Mouse (Mus musculus) liver, adult (tissue): ENCODE measurements at regions not wholly inside any gene's neighbourhood (a gene's known extent, or its start where the extent isn't known, plus 50 kb on each side); places are given as distances from the start of the nearest gene placed in this dataset.

ENCODE experiments used
- GATA4 ChIP-seq: IDR thresholded peaks from 2 replicates; pipeline ENCODE4 v1.6.1; 2014; ENCODE audit warnings: mild to moderate bottlenecking, low read length; ENCODE audit not compliant: insufficient replicate concordance

GRCm38 (mm10) chr13:28666832-28667231 lies 286.7 kb downstream of the Sox4 start:
- TF ChIP-seq GATA4 = no peak

DNA sequence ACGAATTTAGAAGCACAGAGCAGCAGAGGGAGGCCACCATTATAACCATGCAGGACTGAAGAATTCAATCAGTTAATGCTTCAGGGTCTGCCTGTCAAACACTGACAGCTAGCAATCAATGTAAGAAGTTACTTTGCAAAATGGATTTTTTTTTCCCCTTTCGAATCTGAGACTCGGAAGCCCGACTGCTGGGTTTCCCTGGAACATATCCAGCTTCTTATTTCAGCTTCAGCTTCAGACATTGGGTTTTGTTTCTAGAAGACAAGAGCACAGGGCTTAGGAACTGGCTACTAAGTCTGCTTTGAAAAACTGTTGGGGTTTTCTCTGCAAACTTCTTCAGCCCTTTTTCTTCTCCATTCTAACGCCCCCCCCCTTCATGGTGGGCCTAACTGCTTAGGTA lies 288.4 kb downstream of the Sox4 start:
- no peak for TF ChIP-seq GATA4

DNA sequence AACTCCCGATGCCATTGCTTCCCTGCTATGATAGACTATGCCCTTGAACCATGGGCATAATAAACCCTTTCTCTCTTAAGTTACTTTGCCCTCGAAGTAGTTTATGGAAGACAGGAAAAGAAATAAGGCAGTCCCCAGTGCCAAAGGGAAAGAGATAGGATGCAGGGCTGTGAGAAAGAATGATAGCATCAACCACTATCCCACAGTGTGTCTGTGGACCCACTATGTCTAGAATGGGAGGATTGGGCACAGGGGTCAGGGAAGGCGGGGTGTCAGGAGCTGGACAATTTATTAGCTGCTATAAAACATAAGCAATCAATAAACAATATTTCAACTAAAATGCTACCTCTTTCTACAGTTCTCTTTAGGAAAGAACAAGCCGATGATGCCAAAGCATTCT lies 288.8 kb downstream of the Sox4 start:
- TF ChIP-seq GATA4 = no peak

DNA sequence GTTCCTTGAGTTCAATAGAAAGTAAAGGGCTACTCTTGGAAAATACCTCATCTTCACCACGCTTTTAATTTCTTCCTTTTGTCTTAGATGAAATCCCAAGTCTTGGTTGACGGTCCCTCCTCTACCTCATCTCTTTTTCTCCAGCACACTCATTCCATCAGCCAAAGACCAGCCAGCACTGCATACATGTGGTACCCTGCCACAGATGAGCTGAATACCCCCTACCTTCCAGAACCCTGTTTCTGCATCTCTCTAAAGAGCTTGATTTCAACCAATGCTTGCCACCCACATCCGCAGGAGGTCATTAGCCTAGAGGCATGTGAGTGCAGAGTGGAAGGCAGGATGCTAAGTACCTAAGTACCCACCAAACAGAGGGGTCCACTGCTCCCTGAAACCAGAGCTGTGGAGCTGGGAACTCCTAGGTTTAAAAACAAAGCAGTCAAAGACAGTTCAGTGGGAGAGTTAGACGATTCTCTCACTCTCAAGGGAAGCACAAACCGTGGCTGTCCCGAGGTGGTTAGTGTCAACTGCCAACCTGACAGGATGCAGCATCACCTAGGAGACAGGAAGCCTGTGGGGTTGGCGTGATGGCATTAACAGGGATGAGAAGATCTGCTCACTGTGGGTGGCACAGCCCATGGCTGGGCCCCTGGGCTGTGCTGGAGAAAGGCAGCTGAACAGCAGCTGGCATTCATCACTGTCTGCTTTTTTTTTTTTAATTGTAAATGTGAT lies 289.4 kb downstream of the Sox4 start:
- no peak for TF ChIP-seq GATA4

GRCm38 (mm10) chr13:28663459-28663858 lies 290.1 kb downstream of the Sox4 start:
- TF ChIP-seq GATA4 = no peak

- no peak for TF ChIP-seq GATA4
Observed at GRCm38 (mm10) chr13:28662316-28662752, 291.2 kb downstream of the Sox4 start.

GRCm38 (mm10) chr13:28660151-28660550 lies 293.4 kb downstream of the Sox4 start:
- TF ChIP-seq GATA4 = no peak

- TF ChIP-seq GATA4 = no peak
Observed at GRCm38 (mm10) chr13:28658652-28659051, 294.9 kb downstream of the Sox4 start.

DNA sequence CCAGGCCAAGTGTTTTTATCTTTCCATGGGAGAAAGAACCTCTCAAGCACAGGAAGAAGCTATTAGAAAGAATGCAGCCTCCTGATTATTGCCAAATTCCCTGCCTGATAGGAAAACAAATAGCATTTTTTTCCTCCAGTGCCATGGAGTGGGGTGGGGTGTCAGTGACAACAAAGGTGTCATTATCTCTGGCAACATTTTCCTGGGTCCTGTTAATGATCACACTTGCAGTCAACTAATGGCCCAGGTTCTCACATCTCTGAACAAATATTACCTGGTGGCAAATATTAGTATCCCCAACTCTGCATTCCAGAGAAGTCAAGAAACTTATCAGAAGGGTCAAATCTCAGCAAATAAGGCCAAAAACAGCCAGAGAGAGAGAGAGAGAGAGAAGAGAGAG lies 298.6 kb downstream of the Sox4 start:
- TF ChIP-seq GATA4 = no peak; the same call in 1 of the 2 replicates

DNA sequence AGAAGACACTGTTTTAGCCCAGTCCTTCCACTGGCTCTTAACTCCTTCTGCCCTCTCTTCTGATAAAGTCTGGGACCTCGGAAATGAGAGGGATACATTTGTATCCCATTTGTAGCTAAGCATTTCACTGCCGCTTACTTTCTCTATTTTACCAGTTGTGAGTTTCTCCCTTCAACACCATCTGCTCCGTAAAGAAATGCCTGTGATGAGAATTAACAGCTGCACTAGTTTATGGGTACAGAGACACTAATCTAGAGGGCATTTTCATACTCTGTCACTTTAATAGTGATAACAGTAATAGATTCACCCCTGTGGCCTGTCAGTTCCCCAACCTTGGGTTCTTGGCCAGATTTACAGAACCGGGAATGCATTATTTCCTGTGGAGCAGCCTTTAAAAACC lies 300.2 kb downstream of the Sox4 start:
- no peak for TF ChIP-seq GATA4

DNA sequence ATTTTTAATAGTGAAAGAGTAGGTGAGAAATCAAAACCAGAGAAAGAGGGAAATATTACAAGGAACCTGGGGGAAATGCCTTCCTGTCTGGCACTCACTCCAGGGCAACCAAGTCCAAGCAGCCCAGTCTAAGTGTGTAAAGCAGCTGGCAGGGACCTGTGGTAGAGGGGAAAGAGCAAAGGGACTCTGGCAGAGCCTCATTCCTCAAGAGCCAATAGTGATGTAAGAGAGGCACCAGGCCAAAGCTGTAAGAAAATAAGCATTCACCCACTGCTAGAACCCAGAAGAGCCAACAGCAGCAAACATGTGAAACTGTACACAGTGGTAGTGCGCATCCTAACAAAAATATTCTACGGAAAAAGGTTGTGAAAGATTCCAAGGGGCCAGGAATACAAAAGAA lies 301.7 kb downstream of the Sox4 start:
- no peak for TF ChIP-seq GATA4

DNA sequence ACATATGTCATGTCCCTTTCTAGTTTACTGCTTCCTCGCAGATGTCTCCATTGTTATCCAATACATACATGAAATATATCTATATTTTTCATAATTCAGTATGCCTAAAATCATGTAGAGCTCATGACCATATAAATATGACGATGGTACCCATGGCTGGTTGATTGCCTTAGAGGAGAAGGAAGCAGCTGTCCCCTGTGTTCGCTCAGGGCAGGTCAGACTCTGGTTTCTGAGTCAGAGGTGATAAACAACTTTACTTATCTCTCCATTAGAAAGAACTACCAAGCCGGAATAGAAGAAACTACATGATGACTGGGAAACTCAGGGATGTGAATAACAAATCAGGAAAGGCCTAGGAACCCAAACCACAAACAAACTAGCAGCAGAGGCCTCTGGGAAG lies 307.6 kb downstream of the Sox4 start:
- TF ChIP-seq GATA4 = no peak

- no peak for TF ChIP-seq GATA4
Observed at GRCm38 (mm10) chr13:28644846-28645574, 308.5 kb downstream of the Sox4 start.

DNA sequence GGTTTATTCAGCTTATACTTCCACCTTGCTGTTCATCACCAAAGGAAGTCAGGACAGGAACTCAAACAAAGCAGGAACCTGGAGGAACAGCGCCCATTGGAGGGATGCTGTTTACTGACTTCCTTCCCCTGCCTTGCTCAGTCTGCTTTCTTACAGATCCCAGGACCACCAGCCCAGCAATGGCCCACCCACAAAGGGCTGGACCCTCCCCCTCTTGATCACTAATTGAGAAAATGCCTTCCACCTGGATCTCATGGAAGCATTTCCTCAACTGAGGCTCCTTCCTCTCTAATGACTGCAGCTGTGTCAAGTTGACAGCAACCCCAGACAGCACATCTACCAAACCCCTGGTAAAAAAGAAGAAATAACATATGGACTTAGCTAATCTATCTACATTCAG lies 312.7 kb downstream of the Sox4 start:
- TF ChIP-seq GATA4 = no peak

DNA sequence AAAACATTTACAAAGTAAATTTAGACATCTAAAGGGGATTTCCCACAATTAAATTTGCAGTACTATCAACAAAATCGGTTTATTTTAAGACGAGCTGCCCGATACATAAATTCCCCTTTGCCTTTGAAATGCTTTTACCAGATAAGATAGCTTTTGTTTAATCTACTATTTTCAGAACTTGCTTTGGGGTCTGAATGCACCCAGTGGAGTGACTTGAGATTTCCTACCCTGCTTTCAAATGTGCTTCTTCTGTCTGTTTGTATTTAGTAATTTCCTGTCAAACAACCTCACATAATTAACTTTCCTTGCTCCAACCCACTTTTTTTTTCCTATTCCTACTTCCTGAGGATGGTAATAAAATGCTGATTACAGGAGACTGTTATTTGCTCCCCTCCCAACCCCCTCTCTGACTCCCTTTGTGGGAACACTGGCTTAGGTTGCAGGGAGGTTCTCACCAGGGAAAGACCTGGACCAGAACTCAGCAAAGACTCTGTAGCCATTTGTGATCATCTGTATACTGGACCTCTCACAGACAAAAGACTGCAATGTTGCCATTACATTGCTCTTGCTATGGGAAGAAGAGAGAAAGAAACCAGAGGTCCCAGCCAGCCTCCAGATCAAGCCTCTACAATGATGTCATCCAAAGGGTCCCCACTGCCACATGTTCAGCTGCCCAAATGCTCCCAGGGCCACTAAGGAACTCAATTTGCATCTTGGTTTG lies 318.1 kb downstream of the Sox4 start:
- TF ChIP-seq GATA4 = no peak

GRCm38 (mm10) chr13:28633541-28634041 lies 319.9 kb downstream of the Sox4 start:
- TF ChIP-seq GATA4 = no peak
